Mouse (Mus musculus) brain, embryonic 14.5 days (tissue): ENCODE measurements around the gene Aqp6. TPM values are rescaled to one million over a fixed set of nuclear protein-coding genes. Genes with fewer than 3 reads are reported as not detected.

Experiments used
- DNase-seq: peaks from one replicate; pipeline ENCODE4 v3.0.0-alpha.2; 2011; ENCODE audit warnings: low read depth
- CTCF ChIP-seq: fragments of 200-500 bp; IDR thresholded peaks from 2 replicates; pipeline ENCODE4 v1.5.1; 2012; ENCODE audit warnings: inconsistent platforms, mild to moderate bottlenecking, moderate library complexity, borderline replicate concordance; ENCODE audit not compliant: insufficient read depth, insufficient read length; ENCODE audit errors: extremely low read depth
- POLR2A ChIP-seq: fragments of 200-500 bp; IDR thresholded peaks from 2 replicates; pipeline ENCODE4 v1.6.1; 2012; ENCODE audit warnings: mild to moderate bottlenecking, inconsistent platforms, borderline replicate concordance; ENCODE audit not compliant: poor library complexity, insufficient read depth, insufficient read length, severe bottlenecking; ENCODE audit errors: extremely low read depth
- polyA plus RNA-seq: library from polyadenylated mRNA; depleted of rRNA; stranded (reverse); fragments of >200 nt; gene quantifications from 2 replicates; pipeline ENCODE4 v1.2.3, GENCODE M21; 2012

The Aqp6 gene
- polyA plus RNA-seq, 1 experiment = 4.4 TPM

DNA sequence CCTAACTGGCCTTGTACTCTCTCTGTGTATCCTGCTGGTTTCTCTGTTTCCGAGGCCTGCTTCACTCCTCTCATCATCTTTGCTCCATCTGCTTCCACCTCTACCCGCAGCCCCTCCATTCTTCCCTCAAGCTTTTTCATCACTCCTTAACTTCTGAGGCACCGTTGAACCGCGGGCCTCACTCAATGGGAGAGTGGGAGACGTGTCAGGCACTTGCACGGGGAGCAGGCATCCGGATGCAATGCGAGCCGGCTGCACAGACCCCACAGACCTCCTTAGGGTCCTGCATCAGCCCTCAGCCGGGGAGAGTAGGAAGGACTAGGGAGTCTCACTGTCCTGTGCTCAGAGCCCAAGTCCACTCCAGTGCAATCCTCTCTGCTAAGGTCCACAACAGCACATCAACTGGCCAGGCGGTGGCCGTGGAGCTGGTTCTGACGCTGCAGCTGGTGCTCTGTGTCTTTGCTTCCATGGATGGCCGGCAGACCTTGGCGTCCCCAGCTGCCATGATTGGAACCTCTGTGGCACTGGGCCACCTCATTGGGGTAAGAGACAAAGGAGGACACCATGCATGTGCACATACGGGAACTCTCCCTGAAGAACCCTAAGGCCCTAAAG, 1.1 kb downstream of the Aqp6 start:
- DNase-seq = no peak
- TF ChIP-seq CTCF (no peak), POLR2A (no peak)

DNA sequence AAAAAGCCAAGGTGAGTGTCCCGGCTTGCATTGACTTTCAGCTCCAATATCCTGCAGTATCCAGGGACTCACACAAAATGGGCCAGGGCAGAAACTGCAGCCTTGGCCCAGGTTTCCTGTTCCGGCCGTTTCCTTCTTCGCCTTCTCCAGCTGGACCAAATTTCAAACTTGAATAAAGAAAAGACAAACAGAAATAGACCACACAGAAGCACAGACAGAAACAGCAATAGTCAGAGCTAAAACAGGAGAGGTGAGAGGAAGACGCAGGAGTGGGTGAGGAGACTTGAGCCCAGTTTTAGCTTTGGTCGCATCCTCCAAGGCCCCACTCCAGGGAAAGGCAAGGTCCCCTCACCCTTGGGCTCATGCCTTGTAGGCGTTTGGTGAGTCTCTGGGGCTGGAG, 2.0 kb downstream of the Aqp6 start:
- TF ChIP-seq POLR2A (no peak), CTCF (no peak)
- no peak for DNase-seq

DNA sequence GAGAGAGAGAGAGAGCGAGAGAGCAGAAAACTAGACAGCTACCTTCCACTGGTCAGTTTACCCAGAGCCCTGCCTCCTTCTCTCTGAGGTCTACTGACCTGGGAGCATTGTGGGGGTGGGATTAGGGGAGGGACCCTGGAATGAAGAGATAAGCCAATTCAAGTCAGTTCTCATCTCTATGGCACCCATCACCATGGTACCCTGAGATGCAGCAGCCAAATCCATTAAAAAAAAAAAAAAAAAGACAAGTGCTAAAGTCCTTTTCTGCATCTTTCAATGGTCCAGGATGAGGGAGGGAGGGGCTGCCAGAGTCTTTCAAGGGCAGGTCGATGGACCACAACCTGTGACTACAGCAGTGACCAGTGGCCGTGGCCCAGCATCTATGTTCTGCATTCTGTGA, 4.4 kb downstream of the Aqp6 start:
- TF ChIP-seq POLR2A (no peak), CTCF (no peak)
- DNase-seq = peak; percentile 60

DNA sequence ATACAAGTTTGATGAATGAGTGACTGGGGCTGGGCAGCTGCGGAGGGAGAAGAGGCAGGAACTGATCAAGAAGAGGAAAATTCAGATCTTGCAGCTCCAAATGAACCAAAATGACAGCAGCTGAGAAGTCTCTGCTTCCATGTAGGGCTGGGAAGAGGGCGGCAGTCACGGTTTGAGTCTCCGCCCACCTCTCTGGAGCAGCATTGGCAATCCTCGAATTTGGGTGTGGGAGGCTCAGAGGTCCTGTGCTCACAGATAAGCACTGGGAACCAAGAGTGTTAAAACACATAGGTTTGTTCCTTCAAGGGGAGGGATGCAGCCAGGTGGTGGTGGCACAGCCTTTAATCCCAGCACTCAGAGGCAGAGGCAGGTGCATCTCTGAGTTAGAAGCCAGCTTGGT, 5.3 kb downstream of the Aqp6 start:
- DNase-seq = no peak
- TF ChIP-seq CTCF = no peak
- TF ChIP-seq POLR2A = no peak

DNA sequence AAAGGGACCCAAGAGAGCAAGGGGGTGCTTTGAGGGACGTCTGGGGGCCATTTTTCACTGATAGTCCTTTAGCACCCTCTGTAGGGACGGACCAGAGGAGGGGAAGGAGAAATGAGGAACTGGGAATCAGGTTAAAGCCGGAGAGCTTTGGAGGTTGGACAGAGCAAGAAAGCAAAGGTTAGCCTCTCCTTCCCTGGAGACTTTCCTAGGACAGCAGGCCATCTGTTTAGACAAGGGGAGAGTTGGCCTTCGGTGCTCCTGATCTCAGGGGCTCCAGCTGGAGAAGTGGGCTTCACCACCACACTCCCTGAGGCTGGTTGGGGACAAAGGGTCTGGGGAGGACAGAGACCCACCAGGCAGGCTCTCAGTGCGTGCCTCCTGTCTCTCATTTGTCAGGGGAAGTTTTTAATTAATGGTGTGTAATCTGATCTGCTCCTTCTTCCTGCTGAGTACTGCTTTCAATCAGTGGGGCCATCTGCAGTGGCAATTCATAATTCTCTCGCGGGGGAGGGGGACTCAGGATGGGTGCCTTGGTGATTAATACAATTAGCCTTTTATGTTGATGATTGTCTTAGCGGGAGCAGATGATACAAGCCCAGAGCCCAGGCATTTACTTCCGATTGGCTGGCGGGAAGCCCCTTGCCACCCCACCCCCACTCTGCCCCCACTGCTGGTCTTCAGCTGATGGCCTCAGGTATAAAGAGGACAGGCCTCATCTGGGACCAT, 6.4 kb downstream of the Aqp6 start:
- peak; percentile 84 for DNase-seq
- TF ChIP-seq POLR2A (no peak), CTCF (no peak)

DNA sequence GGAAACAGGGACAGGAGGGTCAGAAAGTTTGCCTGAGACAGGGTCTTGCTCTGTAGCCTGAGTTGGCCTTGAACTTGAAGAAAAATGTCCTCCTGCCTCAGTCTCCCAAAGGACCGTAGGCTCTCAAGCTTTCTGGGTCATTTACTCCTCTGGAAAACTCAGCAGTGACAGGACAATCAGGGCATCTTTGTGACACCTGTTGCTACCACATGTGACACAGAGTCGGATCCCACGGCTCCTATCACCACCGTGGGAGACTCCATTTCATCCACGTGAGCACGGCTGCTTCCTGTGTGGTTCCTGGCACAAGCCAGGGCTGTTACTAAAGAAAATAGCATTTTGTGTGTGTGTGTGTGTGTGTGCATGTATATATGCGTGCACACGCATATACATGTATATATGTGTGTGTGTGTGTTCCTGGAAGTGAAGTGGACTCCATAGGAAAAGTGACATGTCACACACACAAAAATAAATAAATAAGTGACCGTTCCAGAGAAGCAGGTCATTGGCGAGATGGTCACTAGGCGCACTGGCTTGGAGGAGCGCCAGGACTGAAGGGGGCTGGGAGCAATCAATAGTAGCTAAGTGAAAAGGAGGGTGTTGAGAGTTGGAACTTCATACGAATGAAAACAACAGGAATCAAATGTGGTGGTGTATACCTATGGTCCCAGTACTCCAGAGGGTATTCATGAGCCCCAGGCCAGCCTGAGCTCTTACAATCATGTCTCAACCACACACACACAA, 7.4 kb downstream of the Aqp6 start:
- DNase-seq = no peak
- TF ChIP-seq CTCF (no peak), POLR2A (no peak)

DNA sequence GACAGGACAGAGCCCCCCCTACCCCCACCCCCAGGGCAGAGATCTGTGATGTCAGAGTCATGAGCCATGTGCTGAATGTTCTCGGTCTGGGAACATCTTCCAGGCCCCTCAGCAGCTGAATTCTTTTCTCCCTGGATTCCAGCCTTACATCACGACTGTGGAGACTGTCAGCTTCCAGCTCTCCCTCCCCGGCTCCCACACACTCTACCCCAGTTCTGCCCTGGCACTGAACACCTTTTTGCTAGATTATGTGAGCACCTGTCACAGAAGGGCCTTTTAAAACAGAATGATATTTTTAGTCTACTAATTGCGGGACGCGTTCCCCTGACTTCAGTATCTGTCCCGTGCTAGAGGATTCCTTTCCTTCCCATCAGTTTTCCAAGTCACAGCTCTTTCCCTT, 10.4 kb downstream of the Aqp6 start:
- DNase-seq = no peak
- TF ChIP-seq POLR2A = no peak
- no peak for TF ChIP-seq CTCF

DNA sequence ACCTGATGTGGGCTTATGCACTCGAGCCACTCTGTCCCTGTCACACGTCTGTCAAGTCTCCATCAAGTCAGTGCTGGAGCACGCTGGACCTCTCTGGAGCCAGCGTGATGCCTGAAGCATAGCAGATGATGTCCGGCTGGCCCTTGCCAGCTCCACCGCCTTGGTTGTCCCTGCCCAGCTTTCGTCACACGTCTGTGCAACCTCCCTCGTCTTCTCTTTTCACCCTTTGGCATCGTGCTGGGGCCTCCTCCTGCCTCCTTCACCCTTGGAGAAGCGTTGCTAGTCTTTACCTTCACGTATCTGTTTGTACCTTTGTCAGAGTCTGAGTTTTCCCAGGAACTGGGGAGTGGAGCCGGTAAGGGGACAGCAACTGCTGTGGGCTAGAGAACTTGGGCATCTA, 13.1 kb downstream of the Aqp6 start:
- DNase-seq = no peak
- no peak for TF ChIP-seq POLR2A
- no peak for TF ChIP-seq CTCF

DNA sequence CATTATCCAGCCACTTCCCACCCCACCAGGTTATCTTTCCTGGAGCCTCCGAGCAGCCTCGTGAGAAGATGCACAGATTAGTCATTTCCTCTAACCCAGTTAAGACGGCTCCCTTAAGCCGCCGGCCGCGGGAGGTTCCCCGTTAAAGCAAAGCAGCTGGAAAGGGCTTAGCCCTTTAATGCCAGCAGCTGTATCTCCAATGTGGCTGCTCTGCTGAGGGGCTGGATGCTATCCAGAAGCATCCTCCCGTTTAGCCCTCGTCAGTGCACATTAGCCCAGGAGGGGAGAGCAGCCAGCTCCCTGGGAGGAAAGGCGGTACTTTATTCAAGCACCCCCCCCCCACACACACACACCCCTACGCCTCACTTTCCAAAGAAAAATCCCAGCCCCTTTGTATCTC, 13.6 kb downstream of the Aqp6 start:
- TF ChIP-seq POLR2A = no peak
- TF ChIP-seq CTCF = no peak
- DNase-seq = peak; percentile 74

DNA sequence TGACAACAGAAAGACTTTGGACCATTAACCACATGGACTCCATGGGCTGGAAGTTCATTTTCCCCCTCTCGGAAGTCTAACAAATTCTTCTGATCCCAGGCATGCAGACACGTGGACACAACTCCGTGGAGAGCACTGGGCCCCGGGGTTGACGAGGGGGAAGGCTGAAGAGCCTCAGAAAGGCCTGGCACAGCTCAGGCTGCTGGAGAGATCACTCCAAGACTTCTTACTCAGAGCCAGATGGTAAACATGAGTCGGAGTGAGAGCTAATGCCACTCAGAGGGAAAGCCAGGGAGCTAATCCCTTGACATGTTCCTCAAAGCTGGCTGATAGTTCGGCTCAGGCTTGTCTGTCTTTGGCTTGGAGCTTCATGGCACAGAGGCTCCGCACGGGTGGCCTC, 14.0 kb downstream of the Aqp6 start:
- peak; percentile 60 for DNase-seq
- TF ChIP-seq POLR2A (no peak), CTCF (no peak)

DNA sequence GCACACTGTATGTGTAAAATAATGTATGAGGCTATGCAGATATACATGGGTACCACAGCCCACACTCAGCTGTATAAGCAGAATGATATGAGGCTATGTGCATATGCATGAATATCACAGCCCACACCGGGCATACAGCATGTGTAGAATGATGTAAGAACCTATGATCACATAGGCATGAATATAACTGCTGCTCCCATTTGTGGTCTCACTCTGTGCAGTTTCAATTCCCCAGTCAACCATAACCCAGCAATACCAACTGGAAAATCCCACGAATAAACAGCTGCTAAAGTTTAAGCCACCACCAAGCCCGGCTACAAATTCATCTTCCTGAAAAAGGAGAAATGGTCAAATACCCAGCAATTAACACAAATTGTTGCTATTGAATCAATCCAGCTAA, 17.4 kb downstream of the Aqp6 start:
- DNase-seq = no peak
- no peak for TF ChIP-seq POLR2A
- TF ChIP-seq CTCF = no peak

DNA sequence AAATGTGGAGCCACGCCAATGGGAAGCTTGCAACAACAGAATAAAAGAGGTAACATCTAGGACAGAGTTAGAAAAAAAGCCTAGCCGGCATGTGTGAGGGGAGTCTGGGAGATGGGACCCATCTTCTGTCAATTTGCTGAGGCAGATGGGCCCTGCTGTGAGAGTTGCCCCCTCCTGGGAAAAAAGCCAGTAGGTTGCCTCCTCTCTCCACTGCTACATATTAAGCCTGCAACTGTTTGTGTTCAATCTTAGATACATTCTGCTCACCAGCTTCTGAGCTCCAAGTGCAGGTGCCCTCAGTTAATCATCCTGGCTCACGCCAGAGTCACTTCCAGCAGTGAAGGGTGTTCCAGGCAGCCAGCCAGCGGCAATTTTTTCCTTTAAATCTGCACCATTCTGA, 18.6 kb downstream of the Aqp6 start:
- peak; percentile 76 for DNase-seq
- no peak for TF ChIP-seq POLR2A

DNA sequence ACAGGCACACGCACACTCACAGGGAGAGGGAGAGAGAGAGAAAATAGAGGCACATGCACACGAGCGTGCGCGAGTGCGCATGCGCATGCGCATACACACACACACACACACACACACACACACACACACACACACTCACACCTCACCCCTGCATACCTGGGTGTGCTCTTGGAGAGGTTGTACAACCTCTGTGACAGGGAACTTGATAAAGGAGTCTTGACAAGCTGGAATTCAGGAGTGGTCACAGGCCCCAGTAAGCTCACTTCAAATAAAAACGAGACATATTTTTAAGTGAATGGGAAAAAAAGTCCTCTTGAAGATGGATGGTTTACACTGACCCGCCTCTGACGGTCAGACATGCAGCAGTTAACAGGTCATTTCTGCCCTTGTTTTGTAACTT, 20.9 kb downstream of the Aqp6 start:
- TF ChIP-seq POLR2A (no peak), CTCF (no peak)

DNA sequence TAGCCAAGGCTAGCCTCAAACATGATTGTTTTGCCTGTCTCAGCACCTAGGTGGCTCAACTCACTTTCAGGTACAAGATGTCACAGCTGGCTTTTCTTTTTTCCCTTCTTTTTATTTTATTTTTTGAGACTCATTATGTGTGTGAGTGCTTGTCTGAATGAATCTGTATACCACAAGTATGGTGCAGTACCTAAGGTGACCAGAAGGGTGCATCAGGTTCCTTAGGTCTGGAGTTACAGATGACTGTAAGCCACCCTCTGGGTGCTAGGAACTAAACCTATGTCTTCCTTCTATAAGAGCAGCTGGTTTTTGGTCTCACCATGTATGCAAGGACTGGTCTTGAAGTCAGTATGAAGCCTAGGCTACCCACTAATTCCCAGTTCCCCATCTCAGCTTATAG, 30.4 kb downstream of the Aqp6 start:
- TF ChIP-seq CTCF (peak; percentile 31; the same call in 1 of the 2 replicates), POLR2A (no peak)
- DNase-seq = no peak

More for the DNA sequence above, 20.9 kb downstream of the Aqp6 start:
- DNase-seq = no peak
